Mouse (Mus musculus) heart, postnatal 36 days (tissue): ENCODE measurements around the gene Wdr34. TPM values are rescaled to one million over a fixed set of nuclear protein-coding genes. Genes with fewer than 3 reads are reported as not detected.
"Not testable (repeated sequence)": the region's sequence is repeated elsewhere in the genome, so short reads cannot be mapped to it uniquely, and the experiment has no call there.

Experiments
- DNase-seq, 2 experiments: peaks; one replicate each; pipeline ENCODE4 v3.0.0; 2021 to 2022
- intact Hi-C: fragments of 180-260 bp; cut with DNase I; formaldehyde crosslinking; loops from one replicate; pipeline ENCODE4 v1.15.1; 2025
- total RNA-seq, 2 experiments: library from RNA; stranded (reverse); gene quantifications; 2 replicates each; pipeline ENCODE4 v1.2.3; 2021

The Wdr34 gene
- total RNA-seq, 2 experiments from 2014 or later, result 6.4 to 8.2 TPM

DNA sequence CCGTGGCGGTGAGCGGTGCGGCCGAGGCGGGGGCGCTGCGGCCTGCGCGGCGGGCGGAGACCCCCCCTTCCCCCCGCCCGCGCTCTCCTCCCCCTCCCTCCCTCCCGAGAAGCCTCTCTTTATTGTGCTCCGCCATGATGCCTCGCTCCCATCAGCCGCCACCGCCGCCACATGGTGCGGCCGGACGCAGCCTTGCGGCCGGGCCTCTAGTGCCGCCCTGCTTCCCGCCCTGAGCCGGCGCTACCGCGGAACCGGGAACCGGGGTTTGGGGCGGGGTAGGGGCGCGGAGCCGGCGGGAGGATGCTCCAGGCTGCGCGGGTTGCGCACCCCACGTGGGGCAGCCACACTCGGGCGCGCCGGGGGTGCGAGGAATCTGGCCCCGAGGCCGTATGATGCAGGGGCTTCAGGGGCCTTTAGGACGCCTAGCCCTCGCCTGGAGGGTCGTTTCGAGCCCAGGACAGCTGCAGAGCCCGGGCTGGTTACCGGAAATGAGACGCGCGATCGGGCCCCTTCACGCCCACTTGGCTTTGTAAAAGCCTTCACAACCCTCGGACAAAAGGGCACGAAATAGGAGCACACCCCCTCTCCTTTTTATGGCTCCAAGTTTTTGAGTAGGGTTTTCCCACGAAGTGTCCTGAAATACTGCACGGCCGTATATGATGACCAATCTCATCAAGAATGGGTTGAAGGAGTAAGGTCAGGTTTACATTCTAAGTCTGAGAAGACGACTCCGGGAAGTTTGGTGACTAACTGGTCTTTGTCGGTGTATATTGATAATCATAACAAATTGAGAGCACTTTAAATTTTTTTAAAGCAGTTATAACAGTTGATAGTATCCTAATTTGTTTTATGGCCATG, 18.6 kb upstream of the Wdr34 start:
- intact Hi-C loops, result no loop called here
- peak; percentile 40 to 66 for DNase-seq

DNA sequence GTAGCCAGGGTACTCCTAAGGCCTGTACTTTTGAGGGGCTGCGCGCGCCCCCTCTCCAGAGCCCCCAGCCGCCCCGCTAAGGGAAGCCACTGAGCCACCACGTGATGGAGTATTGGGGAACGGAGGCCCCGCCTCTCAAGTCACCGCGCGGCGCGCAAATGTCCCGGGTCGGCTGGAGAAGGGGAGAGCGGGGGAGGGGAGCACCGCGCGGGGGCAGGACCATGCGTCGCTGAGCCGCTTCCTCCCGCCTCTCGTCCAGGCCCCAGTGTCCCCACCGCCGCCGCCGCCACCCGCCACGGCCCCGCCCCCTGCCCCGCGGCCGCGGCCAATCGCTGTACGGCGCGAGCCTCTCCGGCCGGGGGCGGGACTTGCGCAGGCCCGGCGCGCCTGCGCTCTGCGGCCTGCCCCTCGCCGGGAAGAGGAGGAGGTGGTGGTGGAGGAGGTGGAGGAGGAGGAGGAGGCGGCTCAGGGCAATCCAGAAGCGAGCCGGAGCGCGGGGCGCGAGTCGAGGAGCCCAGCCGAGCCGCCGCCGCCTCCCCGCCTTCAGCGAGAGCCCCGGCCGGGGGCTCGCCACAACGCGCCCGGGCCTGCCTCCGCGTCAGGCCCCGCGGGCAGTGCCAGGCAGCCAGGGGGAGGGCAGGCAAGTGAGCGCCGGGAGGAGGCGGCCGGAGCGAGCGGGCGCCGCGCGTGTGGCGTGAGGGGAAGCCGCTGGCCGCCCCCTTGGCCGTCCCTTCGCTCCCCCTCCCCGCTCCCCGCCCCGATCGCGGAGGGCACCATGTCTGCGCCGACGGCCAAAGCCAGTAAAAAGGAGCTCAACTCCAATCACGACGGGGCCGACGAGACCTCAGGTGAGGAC, 17.6 kb upstream of the Wdr34 start:
- intact Hi-C loops, result no loop called here
- DNase-seq, result peak; percentile 94 to 95

DNA sequence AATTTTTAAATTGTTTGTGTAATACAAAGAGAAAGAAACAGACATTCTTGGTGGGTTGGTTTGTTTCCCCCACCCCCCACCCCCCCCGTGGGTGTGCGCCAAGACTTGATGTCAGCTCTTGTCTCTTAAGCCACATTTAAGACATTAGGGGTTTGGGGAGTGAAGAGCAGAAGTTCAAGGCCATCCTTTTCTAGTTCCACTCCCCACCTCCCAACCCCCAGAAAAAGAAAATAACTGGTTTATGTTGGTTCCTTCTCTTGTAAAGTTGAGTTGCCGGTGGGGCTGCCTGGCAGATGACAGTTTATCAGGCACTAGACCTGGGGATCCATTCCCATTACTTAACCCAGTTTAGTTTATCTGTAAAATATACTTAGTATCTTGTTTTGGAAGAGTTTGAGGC, 15.6 kb upstream of the Wdr34 start:
- intact Hi-C loops, result loop anchor here (5.0 kb wide), 1 partner anchor 717 kb away; the partner anchor contains the start of gene Med27
- DNase-seq, result no peak

DNA sequence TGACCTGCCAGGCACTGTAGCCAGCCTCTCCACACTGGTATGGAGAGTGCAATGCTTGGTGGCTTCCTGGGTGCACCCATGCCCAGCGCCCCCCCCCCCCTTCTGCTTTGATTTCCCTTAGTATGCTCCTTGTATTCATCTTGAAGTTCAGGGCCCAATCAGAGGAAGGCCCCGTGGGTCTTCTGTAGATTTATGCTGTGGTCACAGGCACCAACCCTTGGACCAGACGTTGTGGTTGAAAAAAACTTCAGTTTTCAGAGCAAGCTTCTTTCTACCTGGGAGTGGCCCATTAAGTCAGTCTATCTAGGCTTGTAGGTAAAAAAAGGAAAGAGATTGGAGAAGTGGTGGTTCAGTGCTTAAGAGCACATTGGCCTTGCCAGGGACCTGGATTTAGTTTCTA, 15.1 kb upstream of the Wdr34 start:
- no peak for DNase-seq
- intact Hi-C loops, result loop anchor here (2.0 to 5.0 kb wide), 2 partner anchors 15 to 716 kb away; partner anchors contain the start of genes Med27 and Wdr34

DNA sequence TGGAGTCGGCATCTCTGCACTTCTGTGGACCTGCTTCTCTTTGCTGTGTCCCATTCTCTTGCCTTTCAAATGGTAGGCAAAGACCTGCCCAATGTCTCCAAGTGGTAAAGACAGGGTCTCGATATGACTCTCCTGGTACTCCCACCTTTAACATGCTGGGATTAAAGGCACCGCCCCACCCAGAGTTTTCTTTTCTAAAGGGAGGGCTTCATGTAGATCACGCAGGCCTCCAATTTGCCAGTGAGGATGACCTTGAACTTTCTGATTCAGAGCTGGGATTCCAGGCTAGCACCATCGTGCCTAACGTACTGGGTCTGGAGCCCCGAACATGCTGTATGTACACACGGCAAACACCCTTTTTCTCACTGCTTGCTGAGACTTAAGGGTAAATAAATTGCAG, 14.6 kb upstream of the Wdr34 start:
- no peak for DNase-seq
- intact Hi-C loops, result loop anchor here (2.0 to 5.0 kb wide), 2 partner anchors 14 to 716 kb away; partner anchors contain the start of genes Med27 and Wdr34

DNA sequence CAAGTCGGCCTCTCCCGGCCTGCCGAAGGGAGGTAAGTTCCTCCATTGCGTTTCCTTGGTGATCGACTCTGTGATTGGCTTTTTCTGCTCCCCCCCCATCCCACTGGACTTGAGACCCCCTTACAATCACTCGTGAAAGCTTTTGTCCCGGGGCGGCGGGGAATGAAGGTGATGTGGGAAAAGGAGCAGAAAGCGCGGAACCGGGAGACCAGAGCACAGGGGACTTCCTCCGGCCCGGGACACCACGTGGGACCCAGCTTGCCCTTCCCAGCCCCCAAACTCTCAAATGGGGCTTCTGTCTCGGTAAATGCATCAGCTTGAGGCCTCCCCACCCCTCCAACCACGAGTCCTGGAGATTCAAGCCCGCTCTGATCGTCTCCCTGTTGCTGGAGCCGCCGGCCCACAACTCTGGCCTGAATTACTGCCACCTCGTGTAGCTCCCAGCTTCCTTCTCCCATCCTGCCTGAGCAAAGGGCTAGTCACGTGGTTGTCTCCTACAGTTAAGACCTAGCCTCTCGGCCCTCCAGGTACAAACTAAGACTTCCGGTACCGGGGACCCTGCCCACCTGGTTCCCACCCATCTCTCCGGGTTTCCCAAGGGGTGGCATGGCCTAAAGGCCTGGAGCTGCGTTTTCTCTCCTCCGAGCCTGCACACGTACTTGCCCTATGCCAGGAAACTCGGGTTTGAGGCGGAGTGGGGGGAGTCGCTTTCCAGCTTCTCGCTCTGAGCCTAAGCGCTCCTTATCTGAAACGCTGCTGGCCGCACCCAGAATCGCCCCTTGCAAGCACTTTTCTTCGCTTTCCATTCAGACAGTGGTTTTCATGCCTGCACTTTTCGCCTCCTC, 13.8 kb upstream of the Wdr34 start:
- intact Hi-C loops, result loop anchor here (2.0 to 5.0 kb wide), 2 partner anchors 14 to 715 kb away; partner anchors contain the start of genes Med27 and Wdr34
- peak; percentile 62 to 79 for DNase-seq

DNA sequence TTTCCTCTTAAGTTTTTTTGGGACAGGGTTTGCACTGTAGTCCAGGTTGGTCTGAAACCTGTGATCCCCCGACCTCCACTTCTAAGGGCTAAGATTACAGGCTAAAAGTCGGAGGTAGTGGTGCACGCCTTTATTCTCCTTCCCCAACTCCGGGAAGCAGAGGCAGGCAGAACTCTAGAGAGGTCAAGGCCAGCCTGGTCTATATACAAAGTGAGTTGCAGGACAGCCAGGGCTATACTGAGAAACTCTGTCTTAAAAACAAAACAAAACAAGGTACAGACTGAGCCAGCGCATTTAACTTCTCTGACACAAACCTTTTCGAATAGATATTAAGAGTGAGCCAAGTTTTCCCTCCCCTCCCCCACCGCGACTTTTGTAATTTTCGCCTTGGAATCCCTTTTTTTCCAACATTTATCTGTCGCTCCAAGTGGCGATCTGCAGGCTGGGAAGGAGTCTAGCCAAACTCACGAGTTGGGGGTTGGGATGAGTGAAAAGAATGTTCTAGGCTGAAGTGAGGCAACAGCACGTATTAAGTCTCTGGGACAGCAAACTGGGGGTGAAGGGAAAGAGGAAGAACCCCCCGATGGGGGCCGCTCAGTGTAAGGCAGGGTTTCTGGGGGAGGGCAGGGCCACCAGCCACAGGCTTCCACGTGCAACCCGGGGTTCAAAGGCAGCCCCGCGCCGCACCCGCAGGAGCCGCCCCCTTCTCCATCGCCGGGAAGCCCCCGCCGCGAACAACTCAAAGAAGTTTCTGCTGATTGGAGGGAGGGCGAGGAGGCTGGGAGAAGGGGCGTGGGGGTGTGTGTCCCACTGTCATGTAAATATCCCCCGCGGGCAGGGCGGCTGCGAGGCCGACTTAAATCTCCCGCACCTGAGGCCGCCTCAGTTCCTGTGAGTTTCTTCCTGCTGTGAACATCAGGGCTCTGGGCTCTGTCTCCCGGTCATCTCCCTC, 12.8 kb upstream of the Wdr34 start:
- intact Hi-C loops, result loop anchor here (2.0 to 5.0 kb wide), 2 partner anchors 13 to 714 kb away; partner anchors contain the start of genes Med27 and Wdr34
- DNase-seq, result peak in 1 of 2 experiments; percentile 32

DNA sequence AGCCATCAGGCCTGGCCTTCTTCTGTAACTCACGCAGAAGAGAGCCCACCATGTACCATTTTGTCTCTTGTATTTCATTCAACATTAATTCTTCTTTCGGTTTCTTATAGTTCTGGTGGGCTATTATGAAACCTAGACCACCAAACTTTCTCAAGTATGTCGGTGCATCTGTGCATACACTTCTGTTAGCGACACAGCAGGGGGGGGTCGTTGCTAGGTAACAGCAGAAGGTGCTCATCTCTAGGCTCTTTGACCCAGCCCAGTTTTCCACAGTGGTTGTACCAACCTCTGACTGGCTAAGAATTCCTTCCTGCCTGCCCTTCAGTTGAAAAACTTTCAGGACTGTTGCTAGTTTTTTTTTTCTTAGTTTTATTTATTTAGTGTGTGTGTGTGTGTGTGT, 9.7 kb upstream of the Wdr34 start:
- no peak for DNase-seq
- intact Hi-C loops, result no loop called here

DNA sequence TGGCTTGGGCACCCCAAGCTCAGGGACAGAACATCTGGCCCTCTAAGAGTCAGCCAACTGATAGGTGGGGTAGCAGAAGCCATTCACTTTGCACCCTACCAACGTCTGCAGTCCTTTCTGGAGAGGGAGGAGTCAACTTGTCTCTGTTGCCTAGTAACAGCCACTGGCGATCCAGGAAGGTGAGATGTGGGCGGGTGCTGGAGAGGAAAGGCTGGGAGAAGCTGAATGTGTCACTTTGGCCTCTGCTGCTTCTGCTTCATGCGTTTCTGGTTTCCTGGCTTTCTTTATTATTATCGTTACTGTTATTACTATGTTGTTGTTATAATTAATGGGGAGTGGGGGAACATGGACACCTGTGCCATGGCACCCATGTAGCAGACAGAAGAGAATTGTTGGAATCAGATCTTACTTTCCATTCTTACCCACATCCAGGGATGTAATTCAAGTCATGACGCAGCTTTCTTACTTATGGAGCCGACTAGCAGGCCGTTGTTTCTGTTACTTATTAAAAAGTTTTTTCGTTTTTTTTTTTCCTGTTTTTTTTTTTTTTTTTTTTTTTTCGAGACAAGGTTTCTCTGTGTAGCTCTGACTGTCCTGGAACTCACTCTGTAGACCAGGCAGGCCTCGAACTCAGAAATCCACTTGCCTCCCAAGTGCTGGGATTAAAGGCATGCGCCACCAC, 8.7 kb upstream of the Wdr34 start, which contains the start of gene Set:
TSS of gene Set (plus strand) at position 156 of the 682 bp plus-strand sequence.
- intact Hi-C loops, result no loop called here
- no peak for DNase-seq

DNA sequence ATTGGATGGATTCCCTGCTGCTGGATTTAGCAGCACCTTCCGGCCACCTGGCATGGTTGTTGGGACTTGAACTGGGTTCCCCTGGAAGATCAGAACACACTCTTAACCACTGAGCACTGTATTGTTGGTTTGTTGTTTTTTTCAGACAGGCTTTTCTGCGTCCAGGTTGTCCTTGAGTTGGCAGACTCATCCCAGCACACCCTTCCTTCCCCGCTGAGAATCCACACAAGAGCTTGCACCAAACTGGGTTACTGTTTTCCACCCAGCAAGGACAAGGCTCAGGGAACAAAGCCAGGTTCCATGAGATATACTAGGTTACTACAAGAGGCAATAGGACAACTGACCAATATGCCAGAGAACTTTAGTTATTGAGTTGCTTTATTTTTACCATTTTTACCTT, 8.1 kb upstream of the Wdr34 start:
- no peak for DNase-seq
- intact Hi-C loops, result no loop called here

DNA sequence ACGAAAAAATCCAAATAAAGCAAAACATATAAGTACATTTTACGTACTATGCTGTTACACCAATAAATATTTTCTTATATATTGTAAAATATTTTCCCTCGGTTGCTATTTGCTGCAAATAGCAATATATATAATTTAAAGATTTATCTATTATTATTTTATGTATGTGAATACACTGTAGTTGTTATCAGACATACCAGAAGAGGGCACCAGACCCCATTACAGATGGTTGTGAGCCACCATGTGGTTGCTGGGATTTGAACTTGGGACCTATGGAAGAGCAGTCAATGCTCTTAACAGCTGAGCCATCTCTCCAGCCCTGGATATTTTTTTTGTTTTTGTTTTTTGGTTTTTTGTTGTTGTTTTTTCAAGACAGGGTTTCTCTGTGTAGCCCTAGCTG, 6.6 kb upstream of the Wdr34 start:
- intact Hi-C loops, DNase-seq: not testable (repeated sequence)

DNA sequence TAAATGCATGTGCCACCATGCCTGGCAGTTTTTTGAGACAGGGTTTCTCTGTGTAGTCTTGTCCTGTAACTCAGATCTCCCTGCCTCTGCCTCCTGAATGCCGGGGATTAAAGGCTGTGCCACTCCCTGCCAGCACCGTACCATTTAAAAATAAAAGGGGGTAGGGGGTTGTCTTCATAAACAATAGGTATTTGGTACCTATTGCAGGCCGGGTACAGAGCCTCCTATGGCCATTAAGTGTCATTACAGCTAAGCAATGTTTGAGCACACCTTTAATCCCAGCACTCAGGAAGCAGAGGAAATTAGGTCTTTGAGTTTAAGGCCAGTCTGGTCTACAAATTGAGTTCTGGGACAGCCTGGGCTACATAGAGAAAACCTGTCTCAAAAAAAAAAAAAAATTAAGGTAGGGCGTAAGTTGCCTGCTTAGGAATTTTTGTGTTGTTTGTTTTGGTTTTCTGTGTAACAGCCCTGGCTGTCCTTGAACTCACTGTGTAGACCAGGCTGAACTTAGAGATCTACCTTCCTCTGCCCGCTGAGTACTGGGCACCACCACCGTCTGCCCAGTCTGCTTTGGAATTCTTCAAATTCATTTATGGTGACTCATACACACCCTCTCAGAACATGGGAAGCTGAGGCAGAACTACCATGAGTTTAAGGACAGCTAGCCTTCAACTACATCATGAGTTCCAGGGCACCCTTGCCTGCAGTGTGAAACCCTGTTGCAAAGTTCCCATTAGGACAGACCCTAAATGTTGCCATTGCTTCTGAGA, 3.5 kb upstream of the Wdr34 start:
- DNase-seq, result no peak
- intact Hi-C loops, result no loop called here

DNA sequence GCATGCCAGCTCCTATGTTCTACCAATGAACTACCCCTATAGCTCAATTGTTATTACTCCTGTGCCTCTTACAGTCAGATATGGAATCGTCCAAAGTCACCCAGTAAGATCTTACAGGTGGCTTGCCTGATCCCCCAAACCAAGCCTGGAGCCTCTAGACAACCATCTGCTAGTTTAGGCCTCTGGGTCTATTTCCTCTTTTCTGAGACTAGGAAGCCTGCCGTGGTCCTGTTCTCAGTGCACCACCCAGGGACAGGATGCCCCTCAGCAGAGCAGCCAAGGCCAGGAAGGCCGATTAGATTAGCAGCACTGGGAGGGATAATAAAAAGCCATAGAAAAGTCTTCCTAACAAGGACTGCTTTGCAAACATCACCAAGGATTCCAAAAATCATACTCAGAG, 1.1 kb upstream of the Wdr34 start:
- no peak for DNase-seq
- intact Hi-C loops, result loop anchor here (2.0 kb wide), 1 partner anchor 13 kb away; no protein-coding TSS in a partner anchor

DNA sequence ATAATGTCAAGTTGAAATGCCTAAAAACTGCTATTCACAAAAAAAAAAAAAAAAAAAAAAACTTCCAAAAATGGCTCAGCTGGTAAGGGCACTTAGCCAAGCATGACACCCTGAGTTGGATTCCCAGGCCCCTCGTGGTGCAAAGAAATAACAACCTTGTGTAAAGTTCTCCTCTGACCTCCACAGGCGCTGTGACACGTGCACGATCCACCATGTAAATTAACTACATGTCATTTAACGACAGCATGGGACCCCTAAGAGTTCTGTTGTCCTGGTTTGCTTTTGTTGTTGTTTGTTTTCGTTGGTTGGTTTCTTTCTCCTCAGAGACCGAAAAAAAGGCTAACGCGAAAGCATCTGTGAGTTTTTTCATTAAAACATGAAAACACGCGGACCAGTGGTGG, 580 bp downstream of the Wdr34 start:
- DNase-seq, result no peak
- intact Hi-C loops, result loop anchor here (2.0 kb wide), 1 partner anchor 15 kb away; no protein-coding TSS in a partner anchor

DNA sequence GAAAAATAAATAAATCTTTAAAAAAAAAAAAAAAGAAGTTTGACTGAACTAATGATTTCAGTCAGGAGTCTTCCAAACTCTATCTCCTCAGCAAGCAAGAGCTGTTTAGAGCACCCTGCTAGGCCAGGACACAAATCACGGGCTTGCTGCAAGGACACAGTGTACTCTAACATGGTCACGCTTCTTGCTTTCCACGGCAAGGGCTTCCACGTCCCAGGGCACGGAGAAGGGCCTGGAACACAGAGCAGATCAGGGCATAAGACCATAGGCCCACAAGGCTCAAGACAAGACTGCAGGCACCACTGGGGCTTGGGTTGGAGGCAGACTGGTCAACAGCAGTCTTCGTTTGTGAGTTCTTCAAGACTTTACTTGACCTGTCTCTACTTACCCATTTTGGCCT, 1.6 kb downstream of the Wdr34 start:
- no peak for DNase-seq
- intact Hi-C loops, result no loop called here

DNA sequence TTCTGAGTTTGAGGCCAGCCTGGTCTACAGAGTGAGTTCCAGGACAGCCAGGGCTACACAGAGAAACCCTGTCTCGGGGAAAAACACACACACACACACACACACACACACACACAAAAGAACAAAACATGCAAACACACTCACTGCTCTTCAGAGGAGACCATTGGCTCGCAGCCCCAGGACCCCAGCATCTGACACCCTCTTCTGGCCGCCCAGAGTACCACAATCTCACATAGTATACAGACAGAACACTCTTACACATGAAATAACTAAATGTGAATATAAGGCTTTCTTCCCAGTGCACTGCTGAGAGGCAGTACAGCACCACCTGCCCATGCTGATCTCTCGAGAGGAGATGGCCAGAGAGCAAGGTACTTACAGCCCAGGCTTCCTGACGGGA, 4.1 kb downstream of the Wdr34 start:
- no peak for DNase-seq
- intact Hi-C loops, result loop anchor here (5.0 kb wide), 2 partner anchors 33 to 118 kb away; partner anchors contain the start of gene Pkn3

DNA sequence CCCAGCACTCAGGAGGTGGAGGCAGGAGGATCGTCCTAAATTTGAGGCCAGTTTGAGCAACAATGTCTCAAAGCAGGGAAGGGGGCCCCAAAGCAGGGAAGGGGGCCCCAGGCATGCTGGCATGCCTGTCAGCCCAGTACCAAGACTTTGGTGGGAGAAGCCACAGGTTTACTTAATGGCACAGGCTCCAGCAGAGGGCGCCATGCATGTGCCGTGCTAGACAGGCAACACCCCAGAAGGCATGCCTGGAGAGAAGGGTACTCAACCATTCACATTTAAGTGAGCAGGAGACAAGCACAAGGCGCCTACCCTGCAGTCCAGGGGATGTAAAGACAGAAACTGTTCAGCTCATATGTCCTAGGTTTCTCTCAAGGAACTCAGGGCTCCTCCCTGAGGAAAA, 6.2 kb downstream of the Wdr34 start:
- peak; percentile 76 to 86 for DNase-seq
- intact Hi-C loops, result loop anchor here (2.0 to 5.0 kb wide), 3 partner anchors 35 to 120 kb away; partner anchors contain the start of gene Pkn3
